Mouse (Mus musculus) forebrain, embryonic 13.5 days (tissue): ENCODE data around the gene Zfp541. TPM values are rescaled to one million over a fixed set of nuclear protein-coding genes. Genes with fewer than 3 reads are reported as not detected.

Experiments
- ATAC-seq: fragments of 200-750 bp; cut with Nextera tagmentation; 2 replicates; pipeline ENCODE4 v1.8.0; 2017
- H3K27ac ChIP-seq: fragments of 300-500 bp; sonication (generic); 2 replicates; pipeline ENCODE4 v1.5.1; 2015; ENCODE audit warnings: inconsistent platforms, mild to moderate bottlenecking, moderate library complexity
- H3K27me3 ChIP-seq: fragments of 300-500 bp; sonication (generic); 2 replicates; pipeline ENCODE4 v1.6.1; 2015; ENCODE audit warnings: mild to moderate bottlenecking, inconsistent platforms
- H3K36me3 ChIP-seq: fragments of 300-500 bp; sonication (generic); 2 replicates; pipeline ENCODE4 v1.6.1; 2015; ENCODE audit warnings: mild to moderate bottlenecking, inconsistent platforms; ENCODE audit not compliant: poor library complexity, severe bottlenecking
- H3K4me1 ChIP-seq: fragments of 300-500 bp; sonication (generic); 2 replicates; pipeline ENCODE4 v1.6.1; 2015; ENCODE audit warnings: inconsistent platforms
- H3K4me2 ChIP-seq: fragments of 300-500 bp; sonication (generic); 2 replicates; pipeline ENCODE4 v1.6.1; 2015; ENCODE audit warnings: inconsistent platforms, mild to moderate bottlenecking, moderate library complexity
- H3K4me3 ChIP-seq: fragments of 300-500 bp; sonication (generic); 2 replicates; pipeline ENCODE4 v1.5.1; 2015; ENCODE audit warnings: mild to moderate bottlenecking, inconsistent platforms
- H3K9ac ChIP-seq: fragments of 300-500 bp; sonication (generic); 2 replicates; pipeline ENCODE4 v1.6.1; 2015; ENCODE audit warnings: mild to moderate bottlenecking, inconsistent platforms
- H3K9me3 ChIP-seq: fragments of 300-500 bp; sonication (generic); replicated peaks from 2 replicates; pipeline ENCODE4 v1.6.1; 2016; ENCODE audit warnings: inconsistent platforms
- WGBS: fragments of 180-500 bp; shearing (Covaris S2); methylation state at CpG from one replicate; pipeline ENCODE4 v1.1.7; 2015; 5-methylcytosine and 5-hydroxymethylcytosine counted together
- polyA plus RNA-seq: library from polyadenylated mRNA; unstranded; fragments of >200 nt; fragmentation: Nextera tagmentation; extraction: Ambion mirVana; gene quantifications from 2 replicates; pipeline ENCODE4 v1.2.1, GENCODE M21; 2015

The Zfp541 gene
- polyA plus RNA-seq, 1 experiment from 2014 or later, result not detected

DNA sequence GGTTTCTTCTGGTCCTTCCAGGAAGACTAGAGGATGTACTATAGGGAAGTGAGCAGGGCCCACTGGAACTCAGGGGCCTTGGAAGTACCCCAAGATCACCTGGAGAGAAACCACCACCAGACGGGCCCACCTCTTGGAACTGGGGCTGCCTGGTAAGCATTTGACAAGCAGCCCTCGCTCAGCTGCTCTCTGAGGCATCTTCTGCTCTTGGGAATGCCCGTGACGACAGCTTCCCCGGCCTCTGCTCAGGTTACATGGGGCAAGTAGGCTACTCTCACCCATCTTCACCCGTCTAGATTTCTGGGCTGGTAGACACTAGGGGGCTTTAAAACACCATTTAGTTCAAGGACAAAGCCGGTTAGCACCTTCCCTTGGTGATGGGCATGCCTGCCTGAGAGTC is 39.5 kb downstream of the Zfp541 start:
- Histone ChIP-seq H3K27ac (no peak overlapping the region), H3K9ac (no peak overlapping the region), H3K4me1 (peaks cover 29% of the 10 kb centered on the region), H3K4me3 (no peak overlapping the region), H3K36me3 (peaks cover 36% of the 10 kb centered on the region), H3K4me2 (no peak overlapping the region), H3K27me3 (no peaks in the 10 kb centered on the region), H3K9me3 (no peaks in the 10 kb centered on the region)
- ATAC-seq, result no peak
- 82% methylated on average over 7 of the region's 7 CpGs for WGBS

DNA sequence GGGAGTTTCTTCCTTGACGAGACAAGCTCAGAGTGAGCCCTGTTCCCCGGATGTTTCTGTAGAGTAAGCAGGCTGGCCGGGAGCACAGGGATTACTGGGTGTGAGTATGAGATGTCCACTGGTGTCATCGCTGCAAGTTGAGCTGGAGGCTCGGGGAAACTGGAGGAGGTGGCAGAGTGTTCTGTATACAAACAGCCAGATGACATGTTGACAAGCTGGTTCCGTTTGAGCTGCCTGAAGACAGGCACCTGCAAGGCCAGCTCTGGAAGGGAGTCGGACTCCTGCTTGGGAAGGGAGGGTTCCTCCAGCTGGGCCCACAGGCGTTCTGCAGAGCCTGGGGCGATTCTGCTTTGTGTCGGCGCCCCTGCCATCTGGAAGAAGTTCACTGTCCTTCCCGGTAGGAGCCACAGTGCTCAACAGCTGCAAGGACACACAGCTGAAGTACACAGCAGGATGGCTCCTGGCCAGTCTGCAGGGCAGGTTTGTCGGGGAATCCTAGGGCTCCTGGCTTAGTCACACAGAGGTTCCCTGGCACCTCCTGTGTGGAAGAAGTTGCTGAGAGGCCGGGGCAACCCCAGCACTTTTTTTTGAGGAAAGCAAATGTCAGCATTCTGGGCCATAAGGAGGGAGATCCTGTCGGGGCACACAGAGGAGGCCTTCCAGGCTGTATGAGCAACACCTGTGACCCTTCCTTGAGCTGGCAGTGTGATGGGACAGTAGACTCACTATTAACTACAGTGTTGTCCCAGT is 40.3 kb downstream of the Zfp541 start:
- H3K27me3 ChIP-seq, result no peaks in the 10 kb centered on the region
- H3K4me1 ChIP-seq, result peaks cover 29% of the 10 kb centered on the region
- ATAC-seq, result no peak
- no peak overlapping the region for H3K4me3 ChIP-seq
- no peak overlapping the region; the same call in 1 of the 2 replicates for H3K9ac ChIP-seq
- no peak overlapping the region for H3K4me2 ChIP-seq
- peaks cover 36% of the 10 kb centered on the region for H3K36me3 ChIP-seq
- 83% methylated on average over 15 of the region's 15 CpGs for WGBS
- no peak overlapping the region for H3K27ac ChIP-seq
- H3K9me3 ChIP-seq, result no peaks in the 10 kb centered on the region

DNA sequence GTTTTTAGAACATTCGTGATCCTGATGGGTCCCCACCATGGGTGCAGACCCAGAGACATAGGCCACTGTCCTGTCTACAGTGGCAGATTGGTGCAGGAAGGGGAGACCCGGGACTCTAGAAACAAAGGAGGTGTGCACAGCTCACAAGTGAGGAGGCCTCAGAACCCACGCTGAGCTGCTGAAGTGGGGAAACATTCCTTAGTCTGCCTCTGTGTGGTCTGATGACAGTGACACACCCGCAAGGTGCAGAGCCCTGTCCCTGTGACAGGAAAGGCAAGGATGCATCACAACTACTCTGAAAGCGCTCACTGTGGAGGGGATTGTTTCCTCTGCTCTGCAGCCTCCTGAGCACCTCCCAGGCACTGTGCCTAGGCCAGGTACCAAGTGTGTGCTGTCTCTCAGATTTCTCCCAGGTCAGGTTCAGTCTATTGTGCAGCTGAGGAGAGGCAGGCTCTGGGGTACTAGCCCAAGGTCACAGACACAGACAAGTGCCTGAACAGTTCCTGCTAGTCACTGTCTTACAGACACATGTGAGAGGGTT is 41.1 kb downstream of the Zfp541 start:
- Histone ChIP-seq H3K36me3 (peaks cover 42% of the 10 kb centered on the region), H3K9me3 (no peaks in the 10 kb centered on the region), H3K27ac (no peak overlapping the region), H3K4me3 (no peak overlapping the region), H3K9ac (0 out of 2 replicates have a peak overlapping the region, but pooled peaks have one; percentile 12), H3K27me3 (no peaks in the 10 kb centered on the region), H3K4me1 (peaks cover 29% of the 10 kb centered on the region), H3K4me2 (no peak overlapping the region)
- no peak for ATAC-seq
- WGBS, result 91% methylated on average over 5 of the region's 5 CpGs

- Histone ChIP-seq H3K4me3 (no peak overlapping the region), H3K9ac (no peak overlapping the region; the same call in 1 of the 2 replicates), H3K36me3 (peaks cover 52% of the 10 kb centered on the region), H3K4me1 (peaks cover 29% of the 10 kb centered on the region), H3K27me3 (no peaks in the 10 kb centered on the region), H3K9me3 (no peaks in the 10 kb centered on the region), H3K27ac (peak overlapping the region; percentile 37; the same call in 1 of the 2 replicates), H3K4me2 (no peak overlapping the region)
- 67% methylated on average over 6 of the region's 6 CpGs for WGBS
- 0 out of 2 replicates have a peak, but pooled peaks have one; percentile 39 for ATAC-seq
Measured at GRCm38 (mm10) chr7:16103760-16104159, 42.1 kb downstream of the Zfp541 start.

GRCm38 (mm10) chr7:16104611-16105388 is 43.2 kb downstream of the Zfp541 start:
- Histone ChIP-seq H3K4me2 (no peak overlapping the region), H3K27me3 (no peaks in the 10 kb centered on the region), H3K4me3 (no peak overlapping the region), H3K27ac (no peak overlapping the region), H3K36me3 (peaks cover 63% of the 10 kb centered on the region), H3K9ac (0 out of 2 replicates have a peak overlapping the region, but pooled peaks have one; percentile 19), H3K9me3 (no peaks in the 10 kb centered on the region), H3K4me1 (peaks cover 19% of the 10 kb centered on the region)
- WGBS, result 90% methylated on average over 7 of the region's 7 CpGs
- ATAC-seq, result no peak

DNA sequence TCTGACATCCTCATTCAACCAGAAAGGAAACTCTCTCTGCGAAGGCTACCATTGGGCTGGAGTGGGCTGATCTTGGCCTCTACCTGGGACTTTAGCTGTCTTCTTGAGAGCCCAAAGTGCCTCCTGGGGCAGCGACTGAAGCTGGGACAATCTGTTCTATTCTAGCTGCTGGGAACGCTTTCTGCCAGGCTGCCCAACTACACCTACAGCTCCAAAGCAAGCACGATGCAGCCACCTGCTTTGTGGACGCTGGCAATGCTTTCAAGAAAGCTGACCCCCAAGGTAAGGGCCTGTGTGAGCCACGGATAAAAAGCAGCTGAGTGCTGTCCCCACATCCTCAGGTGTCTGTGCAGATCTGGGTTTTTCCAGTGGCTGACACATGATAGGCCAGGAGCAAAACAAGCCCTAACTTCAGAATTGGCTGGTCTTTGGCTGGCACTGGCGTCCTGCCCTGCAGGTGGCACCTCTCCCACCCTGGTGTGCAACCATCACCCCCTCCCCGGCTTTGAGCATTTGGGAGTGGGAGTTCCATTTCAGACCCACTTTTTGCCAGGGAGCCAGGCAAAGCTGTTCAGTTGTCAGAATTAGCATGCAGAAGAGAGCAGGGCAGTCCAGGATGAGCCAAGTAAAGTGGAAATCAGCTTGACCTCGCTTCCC is 47.4 kb downstream of the Zfp541 start:
- Histone ChIP-seq H3K9me3 (no peaks in the 10 kb centered on the region), H3K4me2 (no peak overlapping the region), H3K4me3 (no peak overlapping the region), H3K36me3 (peaks cover 72% of the 10 kb centered on the region), H3K27me3 (no peaks in the 10 kb centered on the region), H3K9ac (no peak overlapping the region), H3K4me1 (peaks cover under 1% of the 10 kb centered on the region; the same call in 1 of the 2 replicates), H3K27ac (no peak overlapping the region)
- ATAC-seq, result no peak
- 94% methylated on average over 9 of the region's 9 CpGs for WGBS

DNA sequence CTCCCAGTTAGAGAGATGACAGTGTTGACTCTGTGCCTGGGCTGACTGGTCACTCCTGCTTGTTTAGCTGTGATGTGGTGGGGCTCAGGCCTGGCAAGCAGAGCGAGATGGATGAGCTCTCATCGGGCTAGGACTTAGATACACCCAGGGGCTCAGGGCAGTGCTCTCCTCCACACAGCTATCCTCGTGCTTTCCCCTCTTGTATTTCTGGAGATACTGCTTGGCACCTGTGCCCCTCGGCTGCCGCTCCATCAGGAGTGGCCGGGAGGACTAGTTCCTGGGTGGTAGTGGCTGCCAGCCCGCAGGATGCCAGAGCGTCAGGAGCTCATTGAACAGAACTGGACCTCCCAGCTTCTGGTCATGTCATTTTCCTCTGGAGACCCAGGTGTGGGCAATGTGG is 48.5 kb downstream of the Zfp541 start:
- Histone ChIP-seq H3K4me2 (no peak overlapping the region), H3K27ac (no peak overlapping the region), H3K4me1 (no peaks in the 10 kb centered on the region), H3K27me3 (no peaks in the 10 kb centered on the region), H3K9ac (no peak overlapping the region), H3K36me3 (peaks cover 80% of the 10 kb centered on the region), H3K4me3 (no peak overlapping the region), H3K9me3 (no peaks in the 10 kb centered on the region)
- whole genome bisulfite sequencing, result 97% methylated on average over 8 of the region's 8 CpGs
- no peak for ATAC-seq

GRCm38 (mm10) chr7:16111284-16112090 is 49.9 kb downstream of the Zfp541 start:
- peaks cover 93% of the 10 kb centered on the region for H3K36me3 ChIP-seq
- no peak overlapping the region for H3K27ac ChIP-seq
- no peaks in the 10 kb centered on the region for H3K27me3 ChIP-seq
- no peaks in the 10 kb centered on the region for H3K4me1 ChIP-seq
- ATAC-seq, result no peak
- 89% methylated on average over 7 of the region's 7 CpGs for WGBS
- H3K4me3 ChIP-seq, result no peak overlapping the region
- H3K9ac ChIP-seq, result no peak overlapping the region
- H3K9me3 ChIP-seq, result no peaks in the 10 kb centered on the region
- no peak overlapping the region for H3K4me2 ChIP-seq

- no peaks in the 10 kb centered on the region for H3K27me3 ChIP-seq
- H3K27ac ChIP-seq, result no peak overlapping the region
- 95% methylated on average over 7 of the region's 7 CpGs for WGBS
- no peaks in the 10 kb centered on the region for H3K9me3 ChIP-seq
- no peak for ATAC-seq
- no peak overlapping the region for H3K4me2 ChIP-seq
- H3K9ac ChIP-seq, result no peak overlapping the region
- peaks cover 63% of the 10 kb centered on the region for H3K36me3 ChIP-seq
- peaks cover 14% of the 10 kb centered on the region for H3K4me1 ChIP-seq
- H3K4me3 ChIP-seq, result no peak overlapping the region
Measured at GRCm38 (mm10) chr7:16116418-16116817, 54.8 kb downstream of the Zfp541 start.

- H3K27me3 ChIP-seq, result no peaks in the 10 kb centered on the region
- 75% methylated on average over 3 of the region's 3 CpGs for WGBS
- no peak overlapping the region for H3K9ac ChIP-seq
- no peak overlapping the region for H3K4me3 ChIP-seq
- H3K36me3 ChIP-seq, result peaks cover 56% of the 10 kb centered on the region
- no peaks in the 10 kb centered on the region for H3K9me3 ChIP-seq
- ATAC-seq, result no peak
- H3K27ac ChIP-seq, result no peak overlapping the region
- H3K4me2 ChIP-seq, result no peak overlapping the region
- H3K4me1 ChIP-seq, result peaks cover 14% of the 10 kb centered on the region
Measured at GRCm38 (mm10) chr7:16117100-16117499, 55.5 kb downstream of the Zfp541 start.

DNA sequence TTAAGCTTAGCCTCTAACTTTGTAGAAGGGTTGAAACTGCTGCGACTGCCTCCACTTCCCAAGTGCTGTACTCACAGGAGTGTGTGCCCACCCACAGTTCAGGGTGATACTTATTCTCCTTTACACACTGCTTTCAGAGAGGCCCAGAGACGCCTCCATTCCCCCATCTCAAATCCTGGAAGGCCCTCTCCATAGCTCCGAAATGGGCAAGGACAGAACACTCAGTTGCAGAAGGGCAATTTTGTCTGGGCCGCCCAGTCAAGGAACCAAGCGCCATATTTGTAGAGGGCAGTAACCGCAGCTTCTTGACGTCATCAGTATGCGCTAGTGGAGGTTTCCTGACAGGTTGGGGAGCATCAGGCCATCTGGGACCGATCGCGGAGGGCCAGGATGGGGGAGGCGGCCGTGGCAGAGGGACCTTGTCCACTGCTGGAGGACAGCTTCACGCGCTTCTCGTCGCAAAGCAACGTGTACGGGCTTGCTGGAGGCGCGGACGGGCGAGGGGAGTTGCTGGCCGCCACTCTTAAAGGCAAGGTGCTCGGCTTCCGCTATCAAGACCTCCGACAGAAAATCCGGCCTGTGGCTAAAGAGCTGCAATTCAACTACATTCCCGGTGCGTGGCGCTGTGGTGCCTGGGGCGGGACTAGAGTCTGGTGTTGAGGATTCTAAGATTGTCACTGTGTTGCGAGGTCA is 58.1 kb downstream of the Zfp541 start, which contains the start of gene Kptn:
TSS of gene Kptn (plus strand) at position 327 of the 693 bp plus-strand sequence.
- H3K4me2 ChIP-seq, result peak within 1 kb of the TSS; percentile 61
- H3K9me3 ChIP-seq, result no peaks in the 10 kb centered on the region
- no peaks in the 10 kb centered on the region for H3K27me3 ChIP-seq
- peak within 1 kb of the TSS; percentile 75 for H3K4me3 ChIP-seq
- ATAC-seq, result peak; percentile 90
- H3K4me1 ChIP-seq, result peaks cover 14% of the 10 kb centered on the region
- H3K27ac ChIP-seq, result peak within 1 kb of the TSS; percentile 88
- peak within 1 kb of the TSS; percentile 81 for H3K9ac ChIP-seq
- H3K36me3 ChIP-seq, result peaks cover 38% of the 10 kb centered on the region
- WGBS, result 1% methylated on average over 33 of the region's 33 CpGs
